Mouse (Mus musculus) T-cell, adult 2 months (primary cell): ENCODE data around the gene Gli3.

ENCODE experiments used
- DNase-seq: peaks from one replicate; pipeline ENCODE4 v3.0.0; 2022; ENCODE audit warnings: low spot score

The Gli3 gene

DNA sequence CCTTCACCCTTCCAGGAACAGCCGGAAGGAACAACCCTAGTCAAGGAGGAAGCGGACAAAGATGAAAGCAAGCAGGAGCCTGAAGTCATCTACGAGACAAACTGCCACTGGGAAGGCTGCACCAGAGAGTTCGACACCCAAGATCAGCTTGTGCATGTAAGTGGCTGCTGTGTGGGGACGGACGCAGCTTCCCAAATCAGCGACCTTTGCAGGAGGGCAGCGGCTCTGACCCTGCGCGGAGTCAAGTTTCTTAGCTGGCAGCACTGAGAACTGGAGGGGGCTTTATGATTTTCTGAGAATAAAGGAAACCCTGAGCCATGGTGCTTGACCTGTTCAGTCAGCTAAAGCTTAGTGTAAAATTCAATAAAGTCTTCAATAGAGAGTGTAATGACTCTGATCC lies 199.3 kb downstream of the Gli3 start:
- DNase-seq, result no peak

DNA sequence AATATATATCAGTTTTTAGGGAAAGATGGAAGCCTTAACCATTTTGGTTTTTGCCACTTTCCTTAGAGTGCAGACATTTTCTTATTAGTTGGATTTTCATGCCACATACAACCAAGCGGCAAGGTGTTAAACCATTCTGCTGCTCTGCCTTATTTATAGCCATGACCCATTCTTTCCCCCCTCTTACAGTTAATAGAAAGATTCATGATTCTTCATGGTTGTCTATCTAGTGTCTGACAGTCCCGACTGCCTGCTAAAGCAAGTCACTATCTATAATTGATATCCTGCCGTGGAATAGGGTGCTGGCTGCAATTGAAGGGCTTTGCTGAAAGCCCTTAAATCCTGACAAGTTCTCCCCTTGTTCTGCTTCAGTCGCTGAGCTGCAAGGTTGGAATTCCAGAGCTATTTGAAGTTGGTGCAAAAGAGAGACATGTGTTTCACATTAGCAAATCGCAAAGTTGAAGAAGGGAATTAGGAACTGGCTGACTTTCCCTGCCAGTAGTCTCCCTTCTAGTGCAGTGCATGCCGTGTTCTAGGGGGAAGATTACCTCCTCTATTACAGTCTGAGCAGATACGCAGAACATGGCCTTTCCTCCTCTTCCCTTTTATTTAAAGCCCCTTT lies 201.7 kb downstream of the Gli3 start:
- no peak for DNase-seq

DNA sequence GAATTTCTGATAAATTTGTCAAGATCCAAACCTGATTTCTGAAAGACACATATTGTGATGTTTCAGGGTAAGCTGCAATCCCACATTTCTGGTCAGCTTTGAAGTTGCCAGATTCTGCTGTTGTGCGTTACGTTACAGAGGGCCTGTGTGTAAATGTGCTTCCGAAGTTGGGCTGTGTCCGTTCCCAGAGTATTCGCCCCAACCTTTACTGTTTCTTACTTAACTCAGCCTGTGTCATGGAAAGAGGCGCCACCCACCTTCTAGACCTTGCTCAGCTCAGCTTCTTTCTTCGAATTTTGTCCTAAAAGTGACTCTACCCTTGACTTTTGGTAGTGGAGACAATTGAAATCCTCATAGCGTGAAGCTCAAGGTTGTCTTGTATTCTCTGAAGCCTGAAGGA lies 202.5 kb downstream of the Gli3 start:
- no peak for DNase-seq

DNA sequence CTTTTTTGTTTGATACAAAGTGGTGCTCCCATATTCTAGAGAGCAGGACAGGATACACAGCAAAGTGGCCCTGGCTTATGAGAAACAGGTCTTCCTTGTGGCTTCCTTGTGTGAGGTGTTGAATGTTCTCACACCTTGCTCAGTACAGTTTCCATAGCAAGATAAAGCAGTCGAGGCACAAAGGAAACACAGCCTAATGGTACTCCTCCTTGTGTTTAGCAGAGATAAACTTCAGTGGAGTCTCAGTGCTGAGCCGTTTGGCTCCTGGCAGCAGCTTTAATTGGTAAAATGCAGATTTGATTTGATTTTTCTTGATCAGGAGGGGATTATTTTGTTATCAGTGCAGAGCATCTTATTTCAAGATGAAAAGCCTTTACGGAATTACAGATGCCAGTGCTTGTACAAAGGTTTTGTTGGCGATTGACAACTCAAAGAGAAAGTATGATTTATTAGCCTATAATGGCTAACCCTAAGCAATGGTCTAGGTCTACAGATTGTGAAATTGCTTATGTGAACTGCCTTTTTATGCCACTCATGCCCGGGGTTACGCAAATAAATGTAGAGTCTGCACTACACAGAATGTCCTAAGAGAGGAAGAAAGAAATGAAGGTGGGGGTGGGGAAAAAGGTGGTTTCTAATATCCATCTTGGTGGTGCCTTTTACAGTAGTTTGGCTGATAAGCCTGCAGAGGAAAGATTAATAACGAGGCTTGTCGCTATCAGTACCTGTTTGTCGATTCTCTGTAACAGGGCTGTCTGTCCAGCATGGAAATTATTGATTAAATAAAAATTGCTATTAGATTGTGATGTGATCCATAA lies 207.3 kb downstream of the Gli3 start:
- DNase-seq, result no peak

DNA sequence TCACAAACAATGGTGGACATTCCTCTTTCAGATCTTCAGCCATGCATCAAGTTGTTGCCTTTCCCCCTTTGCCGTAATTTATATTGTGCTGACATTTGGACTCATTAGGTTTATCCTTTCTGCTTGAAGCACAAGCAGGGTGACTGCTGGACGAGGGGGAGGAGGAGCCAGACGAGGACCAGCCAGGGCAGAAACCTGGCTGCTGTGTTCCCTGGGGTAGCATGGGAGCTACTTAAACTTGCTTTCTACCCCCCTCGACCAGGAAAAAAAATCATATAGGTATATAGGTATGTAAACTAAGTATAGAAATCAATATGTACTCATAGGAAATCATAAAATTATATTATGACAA lies 207.9 kb downstream of the Gli3 start:
- DNase-seq, result no peak

DNA sequence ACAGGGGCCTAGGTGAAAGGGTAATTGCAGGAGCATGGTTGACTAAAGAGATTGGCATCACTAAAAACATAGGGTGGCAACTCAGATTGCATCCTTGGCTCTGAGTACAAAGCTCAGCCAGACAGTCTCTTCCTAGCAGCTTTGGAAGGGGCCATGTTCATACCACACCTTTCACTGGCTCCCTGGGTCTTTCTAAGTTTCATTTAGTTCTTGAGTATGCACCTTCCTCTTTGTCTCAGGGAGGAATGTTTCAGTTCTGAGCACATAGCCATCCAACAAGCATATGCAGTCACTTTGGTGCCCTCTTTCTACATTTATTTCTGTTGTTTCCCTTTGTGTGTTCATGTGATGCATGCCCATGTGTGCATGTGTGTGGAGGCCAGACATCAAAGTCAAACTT lies 212.4 kb downstream of the Gli3 start:
- DNase-seq, result no peak

DNA sequence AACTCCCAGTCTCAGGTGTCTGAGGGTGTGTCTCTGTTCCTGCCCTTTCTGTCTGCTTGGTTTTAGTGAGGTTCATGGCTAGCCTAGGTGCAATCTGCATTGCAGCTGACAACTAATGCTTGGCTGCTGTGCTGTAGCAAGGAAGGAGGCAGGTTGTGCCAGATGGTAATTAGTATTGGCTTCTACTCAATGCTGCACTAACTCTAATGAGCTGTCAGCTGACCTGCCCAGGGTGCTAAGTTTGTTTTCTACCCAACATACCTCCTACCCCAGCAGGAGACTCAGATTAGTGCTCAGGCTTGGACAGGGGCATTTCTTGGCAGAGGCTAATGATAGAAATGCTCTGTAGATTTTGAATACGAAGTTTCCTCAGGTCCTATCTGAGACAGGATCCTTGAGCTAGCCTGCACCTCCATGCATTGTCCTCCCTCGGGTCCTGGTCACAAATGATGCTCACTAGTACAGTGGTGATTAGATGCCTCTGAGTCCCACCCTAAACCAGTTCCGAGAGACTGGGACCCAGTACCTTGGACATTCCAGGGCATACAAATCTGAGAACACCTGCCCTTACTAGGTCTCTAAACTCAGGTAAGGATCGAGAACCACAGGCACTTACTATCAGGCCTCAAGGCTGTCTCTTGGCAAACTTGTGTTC lies 214.2 kb downstream of the Gli3 start:
- no peak for DNase-seq

DNA sequence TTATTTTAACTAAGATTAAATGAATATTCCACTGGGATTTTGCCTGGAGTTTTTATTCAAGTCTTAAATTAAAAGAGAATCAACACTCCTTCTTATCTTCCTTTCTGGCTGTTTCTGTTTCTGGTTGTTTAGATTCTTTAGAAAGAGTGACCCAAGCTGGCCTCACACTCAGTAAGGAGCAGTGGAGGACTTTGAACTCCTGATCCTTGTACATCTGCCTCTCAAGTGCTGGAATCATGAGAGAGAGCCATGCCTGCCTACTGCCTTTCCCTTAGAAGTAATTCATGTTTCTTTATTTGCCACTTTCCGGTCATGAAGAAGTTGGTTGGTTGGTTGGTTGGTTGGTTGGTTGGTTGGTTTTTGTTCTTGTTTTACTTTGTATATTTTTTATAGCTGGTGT lies 218.5 kb downstream of the Gli3 start:
- DNase-seq, result no peak

DNA sequence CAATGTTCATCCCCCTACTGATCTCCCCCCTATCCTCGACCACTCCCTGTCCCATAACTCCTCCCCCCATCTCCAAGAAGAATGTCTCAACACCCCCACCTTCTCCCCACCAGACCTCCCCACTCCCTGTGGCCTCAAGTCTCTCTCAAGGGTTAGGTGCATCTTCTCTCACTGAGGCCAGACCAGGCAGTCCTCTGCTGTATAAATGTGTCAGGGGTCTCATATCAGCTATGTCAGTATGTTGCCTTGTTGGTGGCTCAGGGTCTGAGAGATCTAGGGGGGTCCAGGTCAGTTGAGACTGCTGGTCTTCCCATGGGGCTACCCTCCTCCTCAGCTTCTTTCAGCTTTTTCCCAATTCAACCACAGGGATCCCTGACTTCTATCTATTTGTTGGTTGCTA lies 220.0 kb downstream of the Gli3 start:
- DNase-seq, result no peak

DNA sequence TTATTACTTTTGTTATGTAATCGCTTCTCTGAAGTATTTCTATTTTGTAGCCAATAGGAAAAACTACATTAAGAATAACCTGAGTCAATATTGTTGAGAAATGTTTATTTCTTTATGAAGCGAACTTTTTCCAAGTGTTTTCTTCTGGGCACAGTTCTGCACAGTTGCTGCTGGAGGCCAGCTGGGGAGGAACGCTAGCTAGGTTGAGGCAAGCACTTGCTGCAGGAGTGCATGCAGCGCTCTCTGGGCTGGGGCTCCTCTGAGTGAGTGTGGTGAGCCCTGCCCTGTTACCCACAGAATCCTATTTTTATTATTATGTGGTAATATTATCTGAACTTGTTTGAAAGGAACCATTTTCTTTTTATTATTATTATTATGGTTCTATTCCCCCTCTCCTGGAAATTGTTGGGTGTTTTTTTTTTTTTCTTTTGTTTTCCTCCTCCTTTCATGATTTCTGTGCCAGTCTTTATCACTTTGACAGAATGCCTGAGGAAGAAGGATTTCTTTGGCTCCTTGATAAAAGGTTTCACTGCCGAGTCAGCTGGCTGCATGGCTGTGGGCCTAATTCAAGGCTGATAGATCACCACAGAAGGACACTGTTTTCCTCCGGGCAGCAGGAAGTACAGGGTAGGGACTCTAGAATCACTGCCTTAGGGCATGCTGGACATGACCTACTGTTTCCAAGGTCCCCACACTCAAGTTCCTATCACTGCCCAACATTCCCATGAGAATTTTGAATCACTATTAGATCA lies 225.2 kb downstream of the Gli3 start:
- no peak for DNase-seq

DNA sequence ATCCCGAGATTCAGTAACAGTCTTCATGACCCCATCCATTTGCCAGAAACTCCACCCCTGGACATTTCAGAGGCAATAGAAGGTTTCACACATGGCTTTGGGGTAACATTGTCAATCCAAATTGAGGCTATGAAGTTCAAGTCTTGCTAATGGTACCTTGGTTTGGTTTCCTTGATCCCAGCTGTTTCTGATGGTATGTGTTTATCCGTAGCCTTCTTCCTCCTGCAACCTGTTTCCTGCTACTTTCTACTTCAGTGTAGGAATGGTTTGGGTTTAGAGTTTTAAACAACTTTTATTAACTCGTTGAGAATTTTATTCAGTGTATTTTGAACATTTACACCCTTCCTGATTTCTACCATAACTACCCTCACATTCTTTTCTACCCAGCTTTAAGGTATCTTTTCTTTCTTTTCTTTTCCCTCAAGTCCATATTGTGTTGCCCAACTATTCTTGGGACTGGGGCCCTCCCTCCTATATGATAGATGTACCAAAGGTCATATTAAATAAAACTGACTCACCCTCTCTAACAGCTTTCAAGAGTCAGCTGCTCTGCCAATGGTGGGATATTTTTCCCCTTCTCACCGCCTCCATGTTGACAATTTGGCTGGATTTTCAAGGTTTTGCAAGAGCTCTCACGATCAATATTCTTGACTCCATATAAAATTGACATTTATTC lies 225.9 kb downstream of the Gli3 start:
- DNase-seq, result no peak

DNA sequence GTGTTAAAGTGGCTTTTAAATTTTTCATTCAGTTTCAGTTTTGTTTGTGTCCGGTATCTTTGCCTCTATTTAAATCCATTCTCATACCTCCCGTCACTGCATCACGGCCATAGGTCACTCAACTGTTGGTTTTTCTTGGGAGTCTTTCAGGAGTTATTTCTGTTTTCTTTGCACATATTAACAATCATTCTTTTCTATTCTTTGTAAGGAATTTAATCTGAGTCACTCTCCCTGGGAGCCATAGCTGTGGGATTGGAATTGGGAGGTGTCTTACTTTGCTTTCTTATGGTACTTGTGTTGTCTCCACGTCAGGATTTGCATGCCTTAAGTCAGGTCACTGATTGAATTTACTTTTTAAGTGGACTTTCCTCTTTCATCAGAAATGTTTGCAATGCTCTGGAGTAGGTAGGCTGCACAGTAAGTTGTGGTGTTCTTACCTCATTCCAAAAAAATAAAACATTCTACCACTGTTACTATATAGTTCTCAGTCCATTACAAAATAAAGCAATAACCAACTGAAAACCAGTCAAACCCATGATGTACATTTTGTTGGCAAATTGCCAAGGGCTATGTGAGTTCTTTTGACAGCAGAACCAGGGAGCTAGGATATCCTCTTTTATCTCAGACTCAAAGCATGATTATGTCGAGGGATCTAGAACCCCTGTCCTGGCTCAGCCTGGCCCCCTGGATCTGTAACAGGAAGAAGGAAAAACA lies 228.9 kb downstream of the Gli3 start:
- DNase-seq, result no peak

DNA sequence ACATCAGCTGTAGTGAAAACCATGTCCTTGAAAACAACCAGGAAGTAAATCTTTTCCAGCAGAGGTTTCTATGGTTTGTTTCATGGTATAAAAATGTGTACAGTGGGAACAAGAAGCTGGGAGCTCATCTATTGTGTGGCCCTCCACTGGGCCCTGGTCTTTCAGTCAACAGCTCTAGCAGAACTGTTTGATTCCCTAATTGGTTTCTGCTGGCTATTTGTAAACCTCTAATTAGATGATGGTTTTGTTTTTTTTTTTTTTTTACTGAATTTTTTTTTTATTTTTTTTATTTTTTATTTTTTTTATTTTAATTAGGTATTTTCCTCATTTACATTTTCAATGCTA lies 229.4 kb downstream of the Gli3 start:
- no peak for DNase-seq

DNA sequence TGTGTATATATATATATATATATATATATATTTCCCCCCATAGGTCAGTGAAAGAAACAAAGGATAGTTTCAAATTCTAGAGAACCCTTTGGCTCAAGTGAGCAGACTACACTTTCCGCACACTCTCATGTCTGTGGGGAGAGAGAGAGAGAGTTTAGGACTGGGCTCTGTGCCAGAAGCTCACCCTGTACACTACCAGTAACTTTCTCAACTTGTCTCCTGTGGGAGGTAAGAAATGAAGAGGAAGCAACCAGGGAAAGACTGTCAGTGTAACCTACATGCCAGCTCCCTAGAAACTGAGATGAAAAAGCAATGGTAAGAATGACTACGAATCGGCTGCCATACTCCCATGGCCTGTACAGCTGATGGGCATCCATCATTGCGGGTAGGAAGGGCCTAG lies 235.2 kb downstream of the Gli3 start:
- no peak for DNase-seq

DNA sequence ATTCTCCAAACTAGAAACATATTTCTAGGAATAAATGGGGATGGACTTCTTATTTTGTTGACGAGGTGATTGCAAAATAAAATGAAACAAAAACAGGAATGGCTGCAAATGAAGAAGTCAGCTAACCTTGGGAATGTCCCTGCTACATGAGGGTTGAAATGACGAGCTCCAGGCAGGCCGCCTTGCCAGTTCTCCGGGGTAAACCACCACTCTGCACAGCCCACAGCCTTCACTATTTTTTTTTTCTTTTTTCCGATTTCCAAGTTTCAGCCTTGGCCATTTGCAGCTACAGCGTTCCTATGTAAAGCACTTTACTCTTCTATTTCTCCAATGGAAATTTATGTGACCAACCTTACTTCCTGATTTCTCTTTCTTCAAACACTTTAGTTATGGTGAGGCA lies 236.1 kb downstream of the Gli3 start:
- DNase-seq, result no peak

DNA sequence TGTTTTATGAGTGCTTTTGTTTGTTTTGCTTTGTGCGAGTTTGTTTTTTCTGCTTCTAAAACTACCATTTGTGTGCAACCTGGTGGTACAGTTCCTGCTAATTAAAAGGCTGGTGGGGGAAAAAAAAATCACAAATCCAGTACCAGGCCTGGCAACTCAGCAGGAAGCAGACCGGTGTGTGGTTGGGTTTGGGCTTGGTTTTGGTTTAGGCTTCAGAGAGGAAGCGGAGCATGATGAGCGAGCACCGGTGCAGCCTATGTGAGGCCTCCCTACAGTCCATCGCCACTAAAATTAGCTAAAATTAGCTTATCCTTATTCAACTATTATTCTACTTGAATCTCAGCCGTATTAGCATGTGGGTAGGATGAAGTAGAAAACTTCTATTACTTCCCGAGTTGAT lies 241.6 kb downstream of the Gli3 start:
- no peak for DNase-seq

DNA sequence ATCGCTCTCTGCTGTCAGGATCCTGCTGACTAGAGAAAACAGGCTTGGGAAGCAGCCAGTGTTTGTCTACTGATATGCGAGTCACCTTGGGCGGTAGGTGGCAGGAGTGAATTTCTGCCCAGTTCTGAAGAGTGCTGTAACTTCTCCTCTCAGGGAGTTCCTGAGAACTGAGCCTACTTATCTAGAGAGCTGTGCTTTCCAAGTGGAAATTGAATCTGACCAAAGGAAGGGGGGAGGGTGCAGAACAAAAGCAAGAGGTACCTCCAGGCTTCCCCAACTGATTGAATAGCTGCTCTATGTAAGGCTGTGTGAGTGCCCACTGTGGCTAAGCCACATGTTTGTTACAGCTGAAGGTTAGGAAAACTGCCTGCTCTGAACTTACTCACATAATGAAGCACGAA lies 244.4 kb downstream of the Gli3 start:
- DNase-seq, result no peak

DNA sequence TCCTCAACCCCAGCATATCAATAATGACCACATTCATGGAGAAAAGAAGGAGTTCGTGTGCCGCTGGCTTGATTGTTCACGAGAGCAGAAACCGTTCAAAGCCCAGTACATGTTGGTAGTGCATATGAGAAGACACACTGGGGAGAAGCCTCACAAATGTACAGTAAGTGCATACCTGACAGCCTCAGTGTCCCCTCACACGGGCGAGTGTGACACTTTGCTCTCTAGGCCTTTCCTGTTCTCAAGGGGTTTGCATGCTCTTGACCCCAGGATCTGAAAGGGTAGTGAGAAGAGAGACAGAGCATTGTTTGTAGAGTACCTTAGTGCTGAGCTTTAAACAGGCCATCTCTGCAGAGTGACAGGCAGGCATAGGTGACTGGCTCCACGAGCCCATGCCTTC lies 250.5 kb downstream of the Gli3 start:
- no peak for DNase-seq

DNA sequence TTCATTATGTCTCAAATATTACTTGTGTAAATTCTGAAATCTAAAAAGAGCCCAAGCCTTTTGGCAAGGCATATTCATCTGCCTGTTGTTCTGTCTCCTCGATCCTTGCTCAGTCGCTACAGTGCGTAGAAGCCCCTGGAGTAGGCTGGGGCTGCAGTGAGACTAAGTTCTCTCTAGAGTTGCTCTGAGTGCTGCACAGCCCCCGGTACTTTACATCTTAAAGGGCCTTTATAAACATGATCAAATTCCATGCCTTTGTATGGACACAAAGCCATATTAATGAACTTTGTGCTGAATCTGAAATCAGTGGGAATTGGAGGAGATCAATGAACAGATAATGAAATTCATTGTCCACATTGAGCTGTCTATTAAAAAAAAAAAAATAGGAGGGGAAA lies 251.3 kb downstream of the Gli3 start:
- no peak for DNase-seq

DNA sequence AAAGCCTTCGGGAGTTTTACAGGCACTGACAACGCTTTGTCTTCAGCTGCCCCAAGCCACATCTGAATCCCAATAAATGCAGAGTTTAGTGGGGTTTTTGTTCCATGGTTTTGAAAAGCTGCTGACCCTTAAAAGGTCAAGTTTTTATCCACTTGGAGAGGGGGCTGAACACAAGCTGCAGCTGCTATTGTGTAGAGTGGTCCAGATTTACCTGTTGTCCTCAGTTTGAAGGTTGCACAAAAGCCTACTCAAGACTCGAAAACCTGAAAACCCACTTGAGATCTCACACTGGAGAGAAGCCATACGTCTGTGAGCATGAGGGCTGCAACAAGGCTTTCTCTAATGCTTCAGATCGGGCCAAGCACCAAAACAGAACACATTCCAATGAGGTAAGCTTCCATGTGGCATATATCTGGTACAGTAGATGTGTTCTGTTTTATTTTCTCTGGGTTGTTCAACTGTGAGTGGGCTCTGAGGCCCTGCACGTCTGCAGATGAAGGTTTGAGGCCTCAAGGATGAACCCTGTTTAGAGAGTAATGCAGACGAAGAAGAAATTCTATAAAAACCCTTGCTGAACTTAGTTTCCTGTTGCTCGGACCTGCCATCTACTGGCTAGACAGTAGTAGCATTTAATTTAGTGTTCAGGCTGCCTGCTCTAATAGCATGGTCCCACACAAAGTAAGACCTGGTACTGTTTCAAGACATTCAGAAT lies 251.8 kb downstream of the Gli3 start:
- no peak for DNase-seq

DNA sequence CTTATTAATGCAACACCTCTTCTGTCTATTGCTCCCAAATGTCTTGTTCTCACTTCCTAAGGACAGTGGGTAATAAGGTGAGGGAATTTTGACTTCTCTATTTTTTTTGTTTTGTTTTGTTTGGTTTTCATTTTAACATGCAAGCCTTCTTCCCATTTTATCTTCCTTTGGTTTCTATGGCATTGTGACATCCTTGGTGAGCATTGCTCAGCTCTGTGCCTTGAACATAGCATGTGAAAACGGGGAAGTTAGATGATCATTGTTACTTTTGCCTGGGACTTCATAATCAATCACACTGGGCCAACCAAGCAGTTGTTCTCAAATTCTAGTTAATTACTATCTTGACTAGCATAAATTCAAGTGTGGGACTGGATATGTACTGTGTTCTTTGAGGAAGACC lies 258.4 kb downstream of the Gli3 start:
- no peak for DNase-seq
